Mouse (Mus musculus): ENCODE results near the gene Tspan14. TPM values are rescaled to one million over a fixed set of nuclear protein-coding genes. Genes with fewer than 3 reads are reported as not detected.
A peak's percentile ranks its signal among the peaks of the same experiment; 100 is the strongest.

Tspan14 gene
- total RNA-seq, 2 experiments from 2014 or later = 8.6 to 9.3 TPM

DNA sequence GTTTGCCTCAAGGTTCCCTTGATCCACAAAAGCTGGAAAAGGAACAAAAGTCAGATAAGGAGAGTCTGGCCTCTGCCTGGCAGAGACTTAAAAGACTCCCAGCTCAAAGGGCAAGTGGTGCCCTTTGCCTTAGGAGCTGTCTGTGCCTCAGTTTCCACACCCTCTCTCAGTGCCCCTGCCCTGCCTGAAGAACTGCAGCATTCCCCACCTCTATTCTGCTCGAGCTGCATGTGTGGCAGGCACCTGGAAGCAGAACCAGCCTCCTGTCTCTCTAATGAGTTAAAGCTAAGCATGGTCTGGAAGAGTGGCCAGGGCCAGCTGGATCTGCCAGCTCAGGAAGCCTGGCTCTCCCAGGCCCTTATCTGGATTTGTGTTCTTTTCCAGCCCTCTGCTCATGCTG lies 13.1 kb upstream of the Tspan14 start:
- no peak for ATAC-seq (replicated peaks; ENCODE audit: low FRiP score, low TSS enrichment, poor library complexity, severe bottlenecking)

DNA sequence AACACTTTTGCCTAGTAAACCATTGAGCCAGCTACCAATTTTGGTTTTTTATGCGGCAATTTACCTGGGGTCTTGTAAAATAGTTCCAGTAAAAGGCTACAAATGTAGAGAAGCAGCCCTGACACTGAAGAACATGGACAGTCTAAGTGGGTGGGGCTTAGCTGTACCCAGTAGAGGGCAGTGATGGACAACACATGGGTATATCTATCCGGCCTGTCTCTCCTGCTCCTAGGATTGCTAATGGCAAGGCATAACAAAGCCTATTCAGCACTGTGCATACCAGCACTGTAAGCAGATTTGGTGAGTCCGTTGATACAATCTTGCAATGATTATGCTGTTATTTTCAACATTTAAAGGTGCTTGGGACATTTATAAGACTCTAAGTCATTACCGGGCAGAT lies 12.4 kb upstream of the Tspan14 start:
- peak; percentile 87 for ATAC-seq (replicated peaks; ENCODE audit: low FRiP score, low TSS enrichment, poor library complexity, severe bottlenecking)

GRCm38 (mm10) chr14:40975127-40975721 lies 8.6 kb upstream of the Tspan14 start:
- peak; percentile 78 for ATAC-seq (replicated peaks; ENCODE audit: low FRiP score, low TSS enrichment, poor library complexity, severe bottlenecking)

DNA sequence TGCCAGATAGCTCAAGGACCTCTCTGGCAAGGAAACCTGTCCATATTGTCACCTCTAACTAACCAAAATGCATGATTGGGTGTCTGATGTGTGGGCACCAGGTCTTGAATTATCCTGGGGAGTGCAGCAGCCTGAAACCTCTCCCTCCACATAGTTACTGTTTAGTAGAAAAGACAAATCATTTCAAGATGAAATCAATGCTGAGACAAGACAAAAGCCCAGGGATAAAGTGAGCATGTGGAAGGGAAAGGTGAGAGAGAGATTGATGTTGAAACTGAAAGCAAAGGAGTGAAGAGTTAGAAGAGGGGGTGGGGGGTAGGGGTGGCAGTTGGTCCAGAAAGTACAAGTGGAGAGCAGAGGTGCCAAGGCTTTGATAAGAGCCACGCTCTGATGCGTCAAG lies 1.4 kb upstream of the Tspan14 start:
- ATAC-seq (replicated peaks; ENCODE audit: low FRiP score, low TSS enrichment, poor library complexity, severe bottlenecking) = no peak

DNA sequence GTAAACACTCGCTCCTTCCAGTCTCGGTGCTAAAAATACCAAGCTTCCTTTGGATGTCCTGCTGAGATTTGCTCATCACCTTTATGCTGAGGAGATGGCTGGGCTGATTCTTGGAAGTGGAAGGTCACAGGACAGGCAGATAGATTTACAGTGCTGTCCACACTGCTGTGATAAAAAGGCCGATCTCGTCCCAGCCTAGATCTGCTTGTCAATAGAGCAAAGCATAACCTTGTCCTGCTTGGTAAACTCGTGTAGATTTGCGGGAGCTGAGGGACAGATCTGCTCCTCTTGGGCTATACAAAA lies 942 bp upstream of the Tspan14 start:
- no peak for ATAC-seq (replicated peaks; ENCODE audit: low FRiP score, low TSS enrichment, poor library complexity, severe bottlenecking)

- peak; percentile 87 for ATAC-seq (replicated peaks; ENCODE audit: low FRiP score, low TSS enrichment, poor library complexity, severe bottlenecking)
Observed at GRCm38 (mm10) chr14:40966862-40967597, 423 bp upstream of the Tspan14 start.

DNA sequence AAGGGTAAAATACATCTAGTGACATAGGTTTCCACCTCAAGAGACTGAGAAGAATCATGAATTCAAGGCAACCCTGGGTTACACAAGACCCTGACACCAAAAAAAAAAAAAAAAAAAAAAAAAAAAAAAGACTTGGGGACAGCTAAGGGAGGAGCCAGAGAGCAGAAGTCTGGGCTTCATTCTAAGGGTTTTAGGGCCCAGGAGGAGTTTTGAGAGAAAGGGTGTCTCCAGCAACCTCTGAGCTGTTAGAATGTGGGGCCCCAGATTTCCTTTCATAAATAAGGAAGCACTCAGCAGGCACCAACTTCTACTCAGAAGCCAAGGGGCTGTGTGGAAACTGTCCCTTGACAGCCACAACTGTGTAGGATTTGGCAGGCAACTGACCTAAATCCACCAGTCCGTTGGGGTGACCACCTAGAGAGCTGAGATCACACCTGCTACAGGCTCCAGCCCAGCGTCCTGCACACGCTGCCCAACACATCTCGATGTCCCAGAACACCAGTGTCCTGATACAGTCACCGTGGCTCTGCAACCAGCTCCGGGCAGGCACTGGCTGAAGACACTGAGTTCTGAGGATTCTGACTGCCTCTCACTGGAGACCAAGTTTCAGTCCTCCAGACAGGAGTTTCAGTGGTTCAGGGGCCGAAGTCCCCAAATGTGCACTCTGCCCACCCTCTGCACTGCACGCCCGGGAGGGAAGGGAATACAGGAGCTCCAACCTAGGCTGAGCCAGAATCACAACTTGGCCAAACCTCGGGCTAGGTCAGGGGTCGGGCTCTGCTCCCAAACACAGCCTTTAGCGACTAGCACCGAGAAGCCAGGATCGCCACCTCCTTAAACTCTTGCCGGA lies 875 bp downstream of the Tspan14 start:
- no peak for ATAC-seq (replicated peaks; ENCODE audit: low FRiP score, low TSS enrichment, poor library complexity, severe bottlenecking)

DNA sequence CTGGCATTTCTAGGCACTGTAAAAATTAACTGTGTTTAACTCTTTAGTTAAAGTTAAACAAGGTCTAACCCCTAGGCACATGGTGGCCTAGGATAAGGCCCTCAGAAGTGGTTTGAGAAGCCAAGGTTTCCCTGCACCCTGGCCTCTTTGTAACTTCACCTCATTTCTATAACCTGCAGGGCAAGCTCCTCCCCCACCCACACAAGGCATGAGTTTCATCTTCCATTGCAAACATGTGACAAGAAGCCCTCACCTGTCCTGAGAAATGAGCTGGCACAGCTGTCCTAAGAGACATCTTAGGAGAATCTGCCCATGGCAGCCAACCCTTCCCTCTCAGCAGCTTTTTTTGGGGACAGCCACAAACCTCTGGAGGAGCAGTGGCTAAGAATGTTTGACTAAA lies 1.7 kb downstream of the Tspan14 start:
- ATAC-seq (replicated peaks; ENCODE audit: low FRiP score, low TSS enrichment, poor library complexity, severe bottlenecking) = no peak

- no peak for ATAC-seq (replicated peaks; ENCODE audit: low FRiP score, low TSS enrichment, poor library complexity, severe bottlenecking)
Observed at GRCm38 (mm10) chr14:40964214-40964610, 2.4 kb downstream of the Tspan14 start.

DNA sequence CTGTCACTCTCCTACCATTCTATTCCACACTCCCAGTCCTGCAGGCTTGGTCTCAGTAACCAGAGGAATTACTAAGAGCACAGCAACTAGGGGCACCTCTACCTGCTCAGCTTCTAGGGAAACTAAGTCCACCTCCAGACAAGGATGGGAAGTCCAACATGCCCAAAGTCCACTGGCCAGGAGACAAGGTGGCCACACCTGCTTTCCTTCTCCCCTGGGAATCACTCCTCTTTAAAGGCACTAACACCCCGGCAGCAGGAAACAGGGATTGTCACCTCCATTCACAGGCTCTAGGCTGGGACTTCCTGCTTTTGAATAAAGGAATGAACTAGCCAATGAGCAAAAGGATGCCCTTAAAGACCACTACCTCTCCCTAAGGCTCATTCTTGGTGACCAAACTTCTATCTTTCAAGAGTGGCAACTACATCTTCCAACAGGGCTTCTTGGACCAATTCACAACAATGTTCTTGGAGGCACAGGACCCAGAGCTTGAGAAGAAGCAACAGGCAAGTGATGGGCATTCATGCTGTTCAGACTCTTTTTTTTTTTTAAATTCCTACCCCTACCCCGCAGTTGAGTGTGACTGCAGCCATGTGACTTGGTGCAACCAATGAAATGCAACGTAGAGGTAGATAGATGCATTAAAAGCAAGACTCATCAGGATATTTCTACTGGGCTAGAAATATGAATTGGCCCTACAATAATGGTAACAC lies 3.0 kb downstream of the Tspan14 start:
- no peak for ATAC-seq (replicated peaks; ENCODE audit: low FRiP score, low TSS enrichment, poor library complexity, severe bottlenecking)

GRCm38 (mm10) chr14:40962365-40963290 lies 4.0 kb downstream of the Tspan14 start:
- peak; percentile 5; the same call in 1 of the 2 replicates for ATAC-seq (replicated peaks; ENCODE audit: low FRiP score, low TSS enrichment, poor library complexity, severe bottlenecking)

DNA sequence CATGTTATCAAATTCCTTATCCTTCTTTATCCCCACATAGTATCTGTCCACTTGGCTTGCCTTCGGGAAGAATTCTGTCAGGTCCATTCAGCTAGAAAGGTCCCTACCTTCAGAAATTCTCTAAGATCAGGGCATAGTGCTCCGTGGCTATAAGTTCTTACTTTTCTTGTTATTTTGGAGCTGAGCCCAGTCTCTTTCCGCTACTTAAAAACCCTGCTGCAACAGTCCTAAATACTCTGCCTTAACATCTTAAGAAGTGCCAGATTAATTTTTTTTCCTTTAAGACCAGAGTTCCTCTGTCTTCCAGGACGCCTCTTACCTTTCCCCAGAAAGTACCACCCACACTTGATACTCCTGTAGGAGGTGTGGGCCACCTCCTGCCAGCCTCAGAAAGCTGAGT lies 6.4 kb downstream of the Tspan14 start:
- no peak for ATAC-seq (replicated peaks; ENCODE audit: low FRiP score, low TSS enrichment, poor library complexity, severe bottlenecking)

DNA sequence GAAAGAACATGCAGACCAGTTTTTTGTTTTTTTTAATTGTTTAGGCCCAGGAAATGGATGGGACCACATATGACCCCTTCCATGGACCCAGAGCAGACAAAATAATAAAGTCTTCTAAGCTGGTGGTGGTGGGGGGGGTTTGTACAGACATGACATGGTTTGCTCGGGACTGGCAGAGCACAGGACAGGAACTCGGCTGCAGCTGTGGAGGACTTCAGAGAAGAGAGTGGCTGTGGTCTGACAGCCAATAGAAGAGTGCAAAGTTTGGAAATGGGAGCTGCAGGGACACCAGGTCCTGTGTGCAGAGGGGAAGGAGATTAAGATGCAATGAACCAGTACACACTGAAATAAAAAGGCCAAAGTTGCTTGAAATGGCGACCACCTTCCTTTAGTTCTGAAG lies 7.0 kb downstream of the Tspan14 start:
- no peak for ATAC-seq (replicated peaks; ENCODE audit: low FRiP score, low TSS enrichment, poor library complexity, severe bottlenecking)

- ATAC-seq (replicated peaks; ENCODE audit: low FRiP score, low TSS enrichment, poor library complexity, severe bottlenecking) = no peak
Observed at GRCm38 (mm10) chr14:40958986-40959381, 7.6 kb downstream of the Tspan14 start.

GRCm38 (mm10) chr14:40958083-40958985 lies 8.3 kb downstream of the Tspan14 start:
- ATAC-seq (replicated peaks; ENCODE audit: low FRiP score, low TSS enrichment, poor library complexity, severe bottlenecking) = no peak

- no peak for ATAC-seq (replicated peaks; ENCODE audit: low FRiP score, low TSS enrichment, poor library complexity, severe bottlenecking)
Observed at GRCm38 (mm10) chr14:40957607-40958006, 9.0 kb downstream of the Tspan14 start.

GRCm38 (mm10) chr14:40956252-40957146 lies 10.1 kb downstream of the Tspan14 start:
- peak; percentile 67 for ATAC-seq (replicated peaks; ENCODE audit: low FRiP score, low TSS enrichment, poor library complexity, severe bottlenecking)
